Mouse (Mus musculus) telencephalon, adult 2 months (tissue): Measurements from ENCODE around the gene Atp5f1.
"Not testable (repeated sequence)": the region's sequence is repeated elsewhere in the genome, so short reads cannot be mapped to it uniquely, and the experiment has no call there.

Source experiments
- DNase-seq: peaks from one replicate; pipeline ENCODE4 v3.0.0-alpha.2; 2011; ENCODE audit warnings: low read depth, low spot score

The Atp5f1 gene

GRCm38 (mm10) chr3:105959999-105960398 is at the start of gene Atp5f1:
Gene Atp5f1, minus strand, starts transcription at chr3:105960099.
- no peak for DNase-seq

GRCm38 (mm10) chr3:106003360-106003759 is 43.5 kb upstream of the Atp5f1 start:
- DNase-seq, result not testable (repeated sequence)

- DNase-seq, result peak; percentile 59
These were observed 41.8 kb upstream of the Atp5f1 start for GRCm38 (mm10) chr3:106001416-106002370.

DNA sequence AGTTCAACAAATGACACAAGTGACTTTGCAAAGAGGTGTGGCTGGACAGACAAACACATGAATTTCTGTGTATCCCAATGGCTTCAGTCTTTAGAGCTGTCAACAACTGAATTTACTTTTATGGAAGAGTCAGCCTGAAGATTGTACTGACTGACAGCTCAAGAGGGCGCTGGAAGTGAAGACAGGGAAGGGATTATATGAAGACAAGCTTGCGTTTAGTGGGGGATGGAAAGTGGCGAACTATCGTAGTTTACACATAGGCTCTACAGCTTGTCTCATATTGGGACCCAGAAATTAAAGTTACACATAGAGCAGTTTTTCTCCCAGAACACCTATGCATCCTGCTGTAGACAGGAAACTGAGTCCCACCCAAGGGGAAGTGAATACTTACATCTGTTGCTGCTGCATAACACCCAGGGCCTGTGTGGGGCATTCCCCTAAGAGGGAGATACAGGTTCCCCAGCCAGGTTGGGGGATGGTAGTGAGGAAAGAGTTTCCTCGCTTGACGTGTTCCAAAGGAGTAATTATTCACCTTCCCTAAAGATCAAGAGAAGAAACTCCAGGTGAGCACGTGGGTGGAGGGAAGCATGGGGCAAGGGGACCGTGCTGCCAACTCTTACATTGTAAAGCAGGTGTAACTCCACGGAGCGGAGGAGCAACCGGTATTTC is 40.9 kb upstream of the Atp5f1 start:
- no peak for DNase-seq

GRCm38 (mm10) chr3:105994730-105995129 is 34.8 kb upstream of the Atp5f1 start:
- no peak for DNase-seq

- peak; percentile 33 for DNase-seq
These were observed 31.9 kb upstream of the Atp5f1 start for GRCm38 (mm10) chr3:105991653-105992283.

DNA sequence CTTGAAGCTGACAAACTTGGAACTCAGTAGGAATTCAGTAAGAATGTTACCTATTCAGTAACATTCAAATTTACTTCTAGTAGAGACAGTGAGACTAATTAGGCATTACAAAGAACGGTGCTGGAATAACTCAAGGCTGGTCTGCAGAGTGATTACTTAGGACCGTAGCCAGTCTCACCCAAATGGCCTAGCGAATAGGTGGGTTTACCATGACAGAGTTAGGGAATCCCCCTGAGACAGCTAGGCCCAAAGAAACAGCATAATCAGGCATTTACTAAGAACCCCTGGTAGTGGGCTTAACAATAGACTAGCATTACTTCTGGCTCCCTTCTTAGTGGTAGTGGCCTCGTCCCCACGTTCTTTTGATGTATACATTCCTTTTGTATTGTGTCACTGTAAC is 29.7 kb upstream of the Atp5f1 start:
- not testable (repeated sequence) for DNase-seq

DNA sequence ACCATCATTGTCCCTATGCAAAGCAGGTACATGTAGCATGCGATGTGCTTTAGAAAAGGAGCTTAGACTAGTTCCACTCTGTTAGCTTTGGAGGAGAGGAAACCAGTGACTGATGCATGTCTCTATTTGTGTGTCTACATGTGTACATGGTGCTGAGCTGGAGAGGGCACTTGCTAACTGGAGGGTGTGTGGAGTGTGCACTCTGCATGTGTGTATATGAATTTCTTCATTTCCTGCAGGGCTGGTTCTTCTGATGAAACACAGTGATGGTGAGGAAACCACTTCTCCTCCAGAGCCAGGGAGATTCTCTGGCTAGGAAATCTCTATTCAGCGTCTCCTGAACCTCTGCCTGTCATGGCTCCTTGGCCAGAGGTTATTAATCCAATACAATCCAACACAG is 14.3 kb upstream of the Atp5f1 start:
- DNase-seq, result no peak

- DNase-seq, result no peak
These were observed 13.5 kb upstream of the Atp5f1 start, which contains the start of gene Ovgp1 for GRCm38 (mm10) chr3:105973411-105973810. Gene Ovgp1, plus strand, starts transcription at chr3:105973711.

- DNase-seq, result no peak
These were observed 12.0 kb upstream of the Atp5f1 start for GRCm38 (mm10) chr3:105971831-105972446.

- DNase-seq, result no peak
These were observed 801 bp upstream of the Atp5f1 start for GRCm38 (mm10) chr3:105960700-105961099.

GRCm38 (mm10) chr3:105959585-105959984 is 314 bp downstream of the Atp5f1 start:
- DNase-seq, result no peak

DNA sequence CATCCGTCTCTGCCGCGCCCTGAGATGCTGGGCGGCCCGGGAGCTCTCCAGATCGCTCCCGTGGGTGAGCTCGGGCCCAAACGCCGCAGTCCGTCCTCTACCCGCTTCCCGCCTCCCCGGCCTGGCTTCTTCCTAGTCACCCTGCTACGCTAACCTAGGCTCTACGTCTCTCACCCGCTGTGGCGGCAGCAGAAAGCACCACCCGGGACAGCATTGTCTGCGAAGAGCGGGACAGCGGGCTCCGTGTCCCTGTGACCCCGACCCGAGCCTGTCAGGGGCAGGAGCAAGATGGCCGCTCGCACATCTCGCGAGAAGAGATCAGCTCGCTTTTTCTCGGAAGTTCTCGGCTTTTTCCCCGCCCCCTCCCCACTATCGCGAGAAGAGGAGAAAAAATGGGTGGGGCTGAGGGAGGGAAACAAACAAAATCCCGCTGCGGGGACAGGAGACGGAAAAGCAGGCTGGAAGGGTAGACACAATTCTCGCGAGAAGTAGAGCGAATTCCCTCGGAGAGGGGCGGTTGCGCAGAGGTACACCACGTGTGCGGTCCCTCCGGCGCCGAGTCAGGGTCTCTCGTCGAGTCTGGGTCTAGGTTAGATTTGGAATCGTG is 822 bp downstream of the Atp5f1 start, which contains the start of gene Wdr77:
Wdr77 (plus strand) TSS at position 396 of the 607 bp plus-strand sequence.
- DNase-seq, result peak; percentile 98

DNA sequence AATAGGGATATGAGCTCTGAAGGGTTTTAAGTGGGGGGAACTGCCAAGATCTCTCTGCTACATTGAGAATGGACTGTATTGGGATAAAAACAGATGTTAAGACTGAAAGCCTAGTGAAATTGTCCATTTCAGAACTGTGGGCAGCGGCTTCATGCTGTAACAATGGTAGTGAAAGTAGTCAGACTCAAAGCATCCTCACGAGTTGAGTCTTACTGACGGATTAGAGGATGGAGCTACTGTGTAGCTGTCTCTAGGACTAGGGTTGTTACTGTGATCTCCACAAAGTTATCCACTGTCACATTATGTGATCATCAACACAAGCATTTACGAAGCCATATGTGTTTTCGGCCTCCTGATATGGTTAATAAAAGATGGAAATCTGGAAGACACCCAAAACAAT is 1.7 kb downstream of the Atp5f1 start:
- DNase-seq, result no peak

DNA sequence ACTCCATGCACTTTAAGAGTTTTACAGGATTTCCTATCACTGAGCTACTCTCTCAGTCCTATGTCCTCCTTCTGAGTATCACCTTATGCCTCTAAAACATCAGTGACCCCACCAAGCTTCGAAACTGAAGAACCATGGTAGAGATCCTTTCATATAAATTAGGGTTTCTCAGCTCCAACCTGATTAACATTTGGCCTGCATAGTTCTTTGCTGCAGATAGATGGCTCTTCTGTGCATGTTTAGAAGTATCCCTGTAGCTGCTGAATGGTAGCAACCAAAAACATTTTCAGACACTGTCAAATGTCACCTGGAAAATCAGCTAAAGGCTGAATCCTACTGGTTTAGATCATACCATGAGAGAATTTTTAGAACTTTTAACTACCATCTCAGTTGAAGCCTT is 2.7 kb downstream of the Atp5f1 start:
- DNase-seq, result no peak

GRCm38 (mm10) chr3:105951348-105951747 is 8.6 kb downstream of the Atp5f1 start:
- no peak for DNase-seq

GRCm38 (mm10) chr3:105936111-105936510 is 23.8 kb downstream of the Atp5f1 start:
- DNase-seq, result no peak

DNA sequence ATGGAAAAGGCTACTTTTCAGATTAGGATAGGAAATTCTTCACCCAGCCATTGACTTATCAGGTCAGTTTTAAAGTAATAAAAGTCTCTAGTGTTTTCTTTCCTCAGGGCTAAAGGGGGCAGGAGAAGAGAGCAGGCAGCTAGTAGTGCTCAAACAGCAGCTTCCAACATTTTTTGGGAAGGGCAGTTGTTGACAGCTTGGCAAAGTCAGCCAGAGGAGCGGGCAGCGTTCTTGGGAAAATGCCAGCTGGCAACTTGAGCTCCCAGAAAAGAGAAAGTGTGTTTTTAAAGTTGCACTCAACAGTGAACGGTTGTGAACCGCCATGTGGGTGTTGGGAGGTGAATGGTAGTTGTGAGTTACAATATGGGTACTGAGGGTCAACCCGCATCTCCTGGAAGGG is 24.9 kb downstream of the Atp5f1 start:
- DNase-seq, result no peak

- DNase-seq, result no peak
These were observed 26.0 kb downstream of the Atp5f1 start for GRCm38 (mm10) chr3:105933926-105934325.

- DNase-seq, result no peak
These were observed 27.4 kb downstream of the Atp5f1 start, which contains the start of gene I830077J02Rik for GRCm38 (mm10) chr3:105932240-105933071. Gene I830077J02Rik, minus strand, starts transcription at chr3:105932664.
